Mouse (Mus musculus): Measurements from ENCODE around the gene Gtf3c4.

Gtf3c4 gene

DNA sequence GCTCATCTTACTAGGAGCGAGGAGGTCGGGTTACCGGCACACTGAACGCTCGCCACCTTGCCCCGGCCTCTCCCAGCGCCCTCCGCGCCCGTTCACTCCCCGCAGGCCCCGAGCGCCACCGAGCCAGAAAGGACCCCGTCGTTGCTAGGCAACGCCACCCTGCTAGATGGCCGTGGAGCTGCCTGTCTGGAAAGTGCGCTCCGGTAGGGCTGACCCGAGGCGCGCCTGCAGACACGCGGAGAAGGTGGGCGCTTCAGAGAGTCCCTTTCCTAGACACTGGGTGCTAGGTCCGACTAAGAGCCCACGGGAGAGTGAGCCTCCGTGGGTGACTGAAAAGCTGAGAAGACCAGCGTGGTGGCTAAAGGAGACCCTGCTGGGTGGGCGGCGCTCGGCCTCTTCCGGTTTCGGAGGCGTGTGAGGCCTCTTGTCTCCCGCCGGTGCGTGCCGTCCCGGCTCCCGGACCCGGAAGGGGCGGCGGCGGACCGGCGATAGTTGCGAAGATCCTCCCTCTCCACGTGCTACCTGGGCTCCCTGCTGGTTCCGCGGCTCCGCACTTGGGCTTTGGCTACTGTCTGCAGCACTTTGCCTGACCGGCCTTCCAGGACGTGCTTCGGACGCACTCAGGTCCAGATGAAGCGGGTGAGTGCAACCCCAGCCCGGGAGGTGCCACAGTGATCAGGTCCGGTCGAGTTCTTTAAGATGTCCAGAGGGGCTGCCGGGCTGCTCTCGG lies at the start of gene Gtf3c4, which contains the start of gene Ddx31:
Gtf3c4 (minus strand) TSS at position 139 of the 730 bp plus-strand sequence.
Ddx31 (plus strand) TSS at position 185 of the 730 bp plus-strand sequence.
- DNase-seq (ENCODE audit: low read depth, low spot score): peak; percentile 97

DNA sequence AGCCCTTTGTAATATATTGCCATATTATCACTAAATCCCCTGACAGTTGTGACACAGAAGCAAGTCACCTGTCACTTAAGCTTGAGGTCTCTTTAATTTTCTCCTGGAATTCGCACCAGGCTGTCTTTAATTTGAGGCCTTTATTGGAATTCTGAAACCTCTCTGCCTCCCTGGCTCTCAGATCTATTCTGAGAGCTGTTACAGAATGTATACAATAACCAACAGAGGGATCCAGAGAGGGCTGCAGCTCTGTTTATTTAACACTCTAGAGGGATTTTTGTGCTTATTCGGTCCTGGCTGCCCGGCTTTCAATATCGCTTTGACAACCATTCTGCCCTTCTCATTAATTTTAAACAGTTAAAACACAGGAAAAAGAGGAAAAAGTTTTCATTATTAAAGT lies 44.8 kb upstream of the Gtf3c4 start:
- no peak for DNase-seq (ENCODE audit: low read depth, low spot score)

- no peak for DNase-seq (ENCODE audit: low read depth, low spot score)
These were observed 42.8 kb upstream of the Gtf3c4 start for GRCm38 (mm10) chr2:28882826-28883485.

GRCm38 (mm10) chr2:28882047-28882446 lies 41.9 kb upstream of the Gtf3c4 start:
- DNase-seq (ENCODE audit: low read depth, low spot score): no peak

DNA sequence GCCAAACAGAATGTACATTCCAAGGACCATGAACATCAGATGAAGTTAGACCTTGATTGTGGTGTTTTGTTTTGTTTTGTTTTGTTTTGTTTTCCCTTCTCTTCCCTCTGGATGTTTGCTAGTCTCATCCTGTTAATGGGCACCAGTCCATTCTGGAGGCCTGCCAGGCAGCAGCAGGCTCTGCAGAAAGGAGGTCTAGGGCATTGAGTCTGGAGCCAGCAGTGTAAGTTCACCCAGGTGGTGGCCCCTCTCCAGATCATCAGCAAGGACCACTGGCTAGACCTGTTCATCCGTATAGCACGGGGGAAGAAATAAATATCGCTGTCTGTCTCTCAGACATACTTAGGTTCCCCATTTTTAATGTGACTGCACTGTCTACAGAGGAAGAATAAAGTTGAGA lies 41.1 kb upstream of the Gtf3c4 start:
- no peak for DNase-seq (ENCODE audit: low read depth, low spot score)

DNA sequence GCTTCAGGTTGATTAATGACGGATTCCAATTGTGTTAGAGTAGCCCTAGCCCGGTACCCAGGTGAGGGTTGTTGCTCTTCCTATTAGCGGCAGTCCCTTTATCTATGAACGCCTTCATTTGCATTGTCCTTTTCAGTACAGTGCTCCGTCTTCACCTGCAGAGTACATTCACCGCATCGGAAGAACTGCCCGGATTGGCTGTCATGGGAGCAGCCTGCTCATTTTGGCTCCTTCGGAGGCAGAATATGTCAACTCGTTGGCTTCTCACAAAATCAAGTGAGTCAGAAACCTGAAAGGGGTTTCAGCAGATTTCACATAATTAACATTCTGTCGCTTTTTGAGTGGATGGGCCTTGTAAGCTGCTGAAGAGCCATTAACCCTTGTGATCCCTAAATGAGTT lies 35.4 kb upstream of the Gtf3c4 start:
- DNase-seq (ENCODE audit: low read depth, low spot score): no peak

DNA sequence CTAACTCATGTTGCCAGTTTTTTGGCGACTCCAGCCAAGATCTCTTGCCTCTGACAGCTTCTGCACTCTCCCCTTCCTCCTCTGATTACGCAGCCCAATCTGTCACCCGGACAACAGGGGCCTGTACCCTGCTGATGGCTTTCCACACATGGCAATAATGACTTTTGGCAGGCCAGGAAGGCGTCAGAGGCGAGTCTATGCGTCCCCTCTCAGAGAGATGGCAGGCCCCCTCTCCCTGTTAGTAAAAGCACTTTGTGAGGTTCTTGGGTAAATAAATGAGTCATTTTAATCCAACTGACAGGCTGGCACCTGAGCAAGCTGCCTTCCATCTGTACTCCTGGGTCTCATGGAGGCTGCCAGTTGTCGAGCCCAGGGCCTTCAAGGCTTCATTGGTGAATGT lies 27.3 kb upstream of the Gtf3c4 start:
- DNase-seq (ENCODE audit: low read depth, low spot score): no peak

DNA sequence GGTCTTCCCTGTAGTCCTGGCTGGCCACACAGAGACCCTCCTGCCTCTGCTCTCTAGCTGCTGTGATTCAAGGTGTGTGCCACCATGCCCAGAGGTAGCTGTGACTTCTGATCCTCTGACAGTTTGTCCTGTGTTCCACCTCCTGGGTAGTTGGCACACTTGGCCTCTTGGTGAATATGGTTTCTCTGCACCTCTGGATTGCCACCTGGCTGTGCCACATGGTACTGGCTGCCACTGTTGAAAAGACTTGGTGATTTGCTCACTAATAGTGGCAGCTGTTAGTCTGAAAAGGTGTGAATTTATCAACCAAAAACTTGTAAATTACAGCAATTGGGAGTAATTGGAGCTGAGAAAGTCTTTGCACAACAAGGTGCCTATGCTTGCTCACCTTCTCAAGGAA lies 23.7 kb upstream of the Gtf3c4 start:
- DNase-seq (ENCODE audit: low read depth, low spot score): no peak

DNA sequence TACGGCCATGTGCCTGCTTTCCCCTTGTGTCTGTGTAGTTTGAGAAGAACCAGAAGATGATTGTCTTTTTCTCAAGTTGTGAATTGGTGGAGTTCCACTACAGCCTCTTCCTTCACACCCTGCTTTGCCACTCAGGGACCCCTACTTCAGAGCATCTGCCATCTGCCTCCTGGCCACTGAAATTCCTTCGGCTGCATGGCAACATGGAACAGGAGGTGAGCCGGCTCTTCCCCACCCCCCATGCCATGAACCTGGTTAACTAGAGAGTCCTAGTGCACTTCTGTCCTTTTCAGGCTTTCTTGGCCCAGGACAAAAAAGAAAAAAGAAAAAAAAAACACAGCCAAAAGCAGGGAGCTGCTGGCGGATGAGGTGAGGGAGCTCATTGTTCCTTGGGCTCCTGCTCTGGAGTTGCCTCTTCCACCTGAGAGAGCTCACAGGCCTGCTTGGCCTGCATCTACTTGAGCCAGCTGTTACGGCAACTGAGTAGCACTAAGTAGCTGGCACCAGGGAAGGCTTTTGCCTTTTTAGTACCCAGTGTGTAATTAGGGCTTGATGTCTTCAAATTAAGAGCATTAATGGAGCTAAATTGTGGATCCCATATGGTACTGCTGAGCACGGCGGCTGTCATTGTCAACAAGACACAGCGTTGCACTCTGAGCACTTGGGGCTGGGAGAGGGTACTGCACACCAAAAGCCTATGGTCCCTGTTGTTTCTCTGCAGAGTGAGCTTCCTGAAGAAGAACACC lies 20.7 kb upstream of the Gtf3c4 start:
- DNase-seq (ENCODE audit: low read depth, low spot score): no peak

DNA sequence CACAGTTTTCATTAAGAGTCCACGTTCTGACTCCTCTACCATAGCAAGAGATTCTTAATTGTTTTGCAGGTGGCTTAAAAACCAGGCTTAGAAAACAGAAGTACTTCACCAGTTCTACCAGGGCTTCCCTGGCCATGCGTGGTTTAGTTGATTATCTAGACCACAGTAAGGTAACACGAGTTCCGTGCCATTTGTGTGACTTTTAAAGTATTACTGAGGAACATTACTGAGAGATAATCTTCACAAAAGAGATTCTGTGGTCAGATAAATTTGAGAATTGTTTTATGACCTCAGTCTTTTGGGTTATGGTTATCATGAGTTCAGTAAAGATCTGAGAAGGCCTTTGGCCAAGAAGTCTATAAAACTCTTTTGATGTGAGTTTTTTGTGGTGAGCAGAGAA lies 19.1 kb upstream of the Gtf3c4 start:
- DNase-seq (ENCODE audit: low read depth, low spot score): no peak

DNA sequence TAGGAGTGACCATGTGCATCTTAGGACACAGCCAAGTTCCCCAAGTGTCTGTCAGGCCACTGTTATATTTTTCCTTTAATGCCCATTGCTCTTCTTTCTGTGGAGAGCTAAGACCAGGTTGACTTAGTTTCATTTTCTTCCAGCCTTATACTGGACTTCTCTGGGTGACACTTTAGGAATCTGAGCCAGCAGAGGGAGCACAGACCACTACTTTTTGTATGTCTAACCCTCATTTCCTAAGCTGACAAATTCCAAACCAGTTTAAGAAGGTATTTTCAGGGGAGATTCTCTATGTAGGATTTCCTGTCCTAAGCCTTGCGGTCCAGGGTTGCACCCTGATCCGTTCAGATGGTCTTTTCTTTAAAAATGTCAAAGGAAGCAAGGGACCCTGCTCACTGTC lies 15.6 kb upstream of the Gtf3c4 start:
- no peak for DNase-seq (ENCODE audit: low read depth, low spot score)

DNA sequence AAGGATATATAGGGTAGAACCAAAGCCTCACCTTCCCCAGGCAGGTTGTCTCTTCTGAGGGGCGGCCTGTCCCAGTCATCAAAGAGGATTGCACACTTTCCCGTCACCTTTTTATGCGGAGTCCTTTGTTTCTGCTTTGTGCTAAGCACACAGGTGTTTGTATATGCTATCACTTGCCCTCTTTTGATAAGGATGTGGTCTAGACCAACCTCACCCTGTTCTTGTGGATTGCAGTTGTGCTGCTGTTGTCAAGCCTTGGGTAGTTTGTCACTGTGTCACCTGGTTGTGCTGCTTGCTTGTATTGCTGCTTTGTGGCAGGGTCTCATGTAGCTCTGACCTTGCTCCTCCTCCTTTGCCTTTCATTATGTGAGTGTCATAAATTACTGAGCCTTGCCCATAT lies 12.4 kb upstream of the Gtf3c4 start:
- DNase-seq (ENCODE audit: low read depth, low spot score): no peak

GRCm38 (mm10) chr2:28848879-28849278 lies 8.7 kb upstream of the Gtf3c4 start:
- no peak for DNase-seq (ENCODE audit: low read depth, low spot score)

- DNase-seq (ENCODE audit: low read depth, low spot score): no peak
These were observed 1.9 kb upstream of the Gtf3c4 start for GRCm38 (mm10) chr2:28842042-28842441.

DNA sequence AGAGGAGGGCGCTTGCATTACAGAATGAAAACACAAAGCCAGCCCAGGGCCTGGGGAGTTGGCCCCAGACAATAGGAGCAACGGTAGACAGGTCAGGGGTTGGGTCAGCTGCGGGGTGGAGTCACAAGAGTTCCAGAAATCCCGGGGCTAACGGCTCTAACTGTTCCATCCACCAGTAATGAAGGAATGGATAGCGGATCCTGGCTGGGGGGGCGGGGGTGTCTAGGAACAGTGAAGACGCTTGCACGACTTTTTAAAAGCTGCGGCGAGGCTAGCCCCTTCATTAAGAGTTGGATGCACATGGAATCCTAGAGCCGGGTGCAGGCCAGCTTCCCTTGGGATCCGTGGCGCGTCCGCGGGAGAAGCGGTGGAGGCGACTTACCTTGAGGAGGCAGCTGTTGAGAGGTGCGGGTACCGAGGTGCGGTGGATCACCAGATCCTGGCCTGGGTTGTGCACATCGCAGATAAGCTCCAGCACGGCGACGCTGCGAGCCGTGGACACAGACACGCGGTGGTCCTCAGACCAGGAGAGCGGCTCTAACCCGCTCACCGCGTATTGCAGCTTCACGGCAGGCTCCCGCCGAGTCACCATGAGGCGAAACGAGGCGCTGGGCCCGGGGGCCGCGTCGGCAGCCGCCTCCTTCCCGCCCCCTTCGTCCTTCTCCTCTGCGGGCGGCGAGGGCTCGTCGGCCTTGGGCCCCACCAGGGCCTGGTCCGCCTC lies 499 bp downstream of the Gtf3c4 start:
- peak; percentile 61 for DNase-seq (ENCODE audit: low read depth, low spot score)

DNA sequence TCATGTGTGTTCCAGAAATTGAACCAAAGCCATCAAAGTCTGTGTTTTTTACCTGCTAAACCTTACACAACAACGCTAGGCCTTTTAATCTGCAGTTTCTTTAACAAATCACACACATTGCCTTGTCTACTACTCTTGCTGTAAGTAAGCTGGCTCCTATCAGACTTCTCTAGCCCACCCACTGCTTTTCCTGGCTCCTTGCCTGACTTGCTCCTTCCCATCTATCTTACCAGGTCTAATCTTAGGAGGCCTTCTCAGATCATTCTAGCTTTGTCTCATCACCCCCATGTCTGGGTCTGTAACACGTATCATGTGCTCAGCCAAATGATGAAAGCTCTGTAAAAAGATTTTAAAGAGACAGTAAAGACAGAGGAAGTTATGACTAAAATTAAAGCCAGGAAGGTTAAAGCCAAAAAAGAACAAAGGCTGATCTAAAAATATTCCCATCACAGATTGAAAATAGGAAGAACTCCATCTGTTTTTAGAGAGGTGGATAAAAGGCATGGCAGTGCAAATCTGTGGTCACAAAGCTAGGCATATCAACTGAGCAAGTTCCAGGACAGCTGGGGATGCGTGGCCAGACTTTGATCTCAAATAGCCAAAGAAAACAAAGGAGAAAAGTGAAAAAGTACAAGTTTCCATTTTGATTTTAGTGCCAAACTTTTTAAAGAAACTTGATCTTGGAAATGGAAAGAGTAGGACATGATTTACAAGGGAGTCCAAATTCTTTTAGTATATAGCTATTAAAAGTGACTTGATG lies 3.8 kb downstream of the Gtf3c4 start:
- no peak for DNase-seq (ENCODE audit: low read depth, low spot score)

DNA sequence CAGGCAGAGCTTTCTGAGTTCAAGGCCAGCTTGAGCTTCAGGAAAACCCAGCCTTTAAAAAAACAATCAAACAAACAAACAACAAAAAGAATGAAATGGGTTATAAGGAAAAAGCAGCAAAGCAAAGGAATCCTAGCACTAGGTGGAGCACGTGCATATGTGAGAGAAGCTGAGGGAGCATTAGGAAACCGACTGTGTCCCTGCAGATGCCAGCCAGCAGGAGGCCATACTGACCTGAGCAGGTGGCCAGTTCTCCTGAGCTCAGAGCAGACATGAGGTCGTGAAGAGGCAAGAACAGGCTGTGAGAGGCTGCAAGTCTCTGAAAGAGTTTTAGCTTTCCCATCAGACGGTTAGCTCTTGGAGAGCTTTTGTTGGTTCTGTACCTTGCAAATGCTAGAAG lies 10.9 kb downstream of the Gtf3c4 start:
- DNase-seq (ENCODE audit: low read depth, low spot score): peak; percentile 25

DNA sequence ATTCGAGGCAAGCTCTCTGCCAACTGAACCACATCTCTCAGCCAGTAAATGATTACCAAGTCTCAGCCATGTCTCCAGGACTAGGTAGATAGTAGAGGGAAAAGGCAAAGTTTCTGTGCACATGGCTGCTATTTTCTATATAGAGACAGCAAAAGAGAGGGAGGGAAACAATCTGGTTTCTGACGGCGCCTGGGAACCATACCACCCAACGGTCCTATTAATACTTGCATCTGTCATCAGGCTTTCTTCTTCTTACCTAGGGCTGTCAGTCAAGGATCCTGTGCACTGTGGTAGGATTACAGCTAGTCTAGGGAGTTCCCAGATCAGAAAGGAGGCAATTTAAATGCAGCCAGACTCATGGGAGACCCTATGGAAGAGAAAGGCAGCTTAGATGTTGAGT lies 21.3 kb downstream of the Gtf3c4 start:
- DNase-seq (ENCODE audit: low read depth, low spot score): no peak

DNA sequence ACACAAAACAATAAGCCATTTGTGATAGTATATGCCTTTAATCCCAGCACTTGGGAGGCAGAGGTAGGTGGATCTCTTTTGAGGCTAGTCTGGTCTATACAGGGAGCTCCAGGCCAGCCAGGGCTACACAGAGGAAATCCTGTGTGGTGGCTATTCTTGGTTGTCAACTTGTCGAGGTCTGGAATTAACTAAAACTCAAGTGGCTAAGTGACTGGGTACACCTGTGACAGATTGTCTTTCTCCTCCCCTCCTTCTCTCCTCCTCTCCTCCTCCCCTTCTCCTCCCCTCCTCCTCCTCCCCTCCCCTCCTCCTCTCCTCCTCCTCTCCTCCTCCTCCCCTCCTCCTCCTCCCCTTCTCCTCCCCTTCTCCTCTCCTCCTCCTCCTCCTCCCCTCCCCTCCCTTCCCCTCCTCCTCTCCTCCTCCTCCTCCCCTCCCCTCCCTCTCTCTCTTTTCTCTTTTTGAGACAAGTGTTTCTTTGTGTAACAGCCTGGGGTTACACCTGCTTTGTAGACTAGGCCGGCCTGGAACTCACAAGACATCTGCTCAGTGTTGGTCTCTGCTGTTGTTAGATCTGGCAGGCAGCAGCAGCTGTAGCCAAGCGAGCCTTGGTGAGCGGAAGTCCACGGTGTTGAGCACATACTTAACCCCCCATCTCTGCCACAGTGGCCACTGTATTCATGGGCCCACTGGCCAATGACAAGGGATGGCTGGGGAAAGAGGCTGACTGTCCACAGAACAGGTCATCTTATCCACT lies 29.7 kb downstream of the Gtf3c4 start:
- no peak for DNase-seq (ENCODE audit: low read depth, low spot score)

DNA sequence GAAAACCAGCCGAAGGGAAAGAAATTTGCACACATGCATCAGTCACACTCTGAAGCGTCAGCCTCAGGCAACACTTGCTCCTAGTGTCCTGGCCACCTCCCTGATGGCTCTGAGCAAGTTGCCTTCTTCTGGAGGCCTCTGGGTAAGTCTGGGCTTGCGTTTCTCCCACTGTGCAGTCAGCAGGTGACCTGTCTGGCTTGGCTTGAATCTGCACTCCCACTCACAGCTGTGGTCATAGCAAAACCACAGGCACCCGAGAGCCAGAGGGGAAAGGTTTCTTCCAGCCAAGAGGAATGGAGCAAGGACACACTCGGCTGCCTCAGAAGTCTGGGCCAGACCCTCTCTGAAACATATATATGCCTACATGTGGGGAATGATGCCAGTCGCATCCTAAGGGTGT lies 31.3 kb downstream of the Gtf3c4 start:
- no peak for DNase-seq (ENCODE audit: low read depth, low spot score)

DNA sequence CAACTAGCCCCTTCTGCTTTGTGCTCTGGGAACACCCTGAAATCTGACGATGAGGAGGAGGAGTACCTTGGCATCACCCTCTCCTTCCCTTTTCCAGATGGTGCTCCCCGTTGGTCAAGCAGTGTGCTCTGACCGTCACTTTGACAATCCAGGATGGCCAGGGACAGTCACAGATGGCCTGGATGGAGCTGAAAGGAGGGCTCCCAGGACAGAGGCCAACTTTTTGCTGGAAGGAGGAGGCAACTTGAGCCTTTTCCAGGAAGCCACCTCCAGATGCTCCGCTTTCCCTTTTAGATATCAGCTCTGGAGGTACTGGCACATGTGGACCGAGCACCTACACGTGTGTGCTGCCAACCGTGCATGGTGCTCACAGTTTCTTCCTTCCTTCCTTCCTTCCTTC lies 36.8 kb downstream of the Gtf3c4 start:
- no peak for DNase-seq (ENCODE audit: low read depth, low spot score)
